Mouse (Mus musculus): ENCODE measurements around the gene Erbin.

GRCm38 (mm10) chr13:103918432-103918831, 1.9 kb downstream of the Erbin start:
- TF ChIP-seq USF1 (IDR thresholded peaks at IDR 0.05; ENCODE audit: low read depth) (no peak), MAX (IDR thresholded peaks at IDR 0.05; ENCODE audit: low read depth) (no peak), POLR2A (IDR thresholded peaks at IDR 0.05; ENCODE audit: insufficient read length, low read depth) (no peak)
